In genomic region chr7:89540976-89541375, GRCm38 (mm10) we compare ENCODE assay signal across 20 mouse cellular contexts. TPM values are rescaled to one million over a fixed set of nuclear protein-coding genes. Genes with fewer than 3 reads are reported as not detected.
DNase-seq lines count a peak whose midpoint lies in the region; ATAC-seq and TF ChIP-seq lines count a peak whose summit lies in the region.
"Had no signal": no experiment of that assay in that cellular context is flagged by ENCODE, and none has a peak within 500 bp of the region (broad histone marks: within the 10 kb centered on the region; RNA-seq: fewer than 3 reads in every experiment).

No protein-coding gene starts in this region.

- 86% methylated on average over 2 of the region's 2 CpGs for WGBS in embryonic facial prominence, embryonic 14.5 days
- 94% methylated on average over 2 of the region's 2 CpGs for WGBS in embryonic facial prominence, embryonic 10.5 days
- 91% methylated on average over 2 of the region's 2 CpGs for WGBS in forebrain, embryonic 10.5 days

- no peak for TF ChIP-seq CTCF in left cerebral cortex, adult 2 months (IDR thresholded peaks at IDR 0.05)

- H3K4me1 ChIP-seq in embryonic facial prominence, embryonic 14.5 days (ENCODE audit: control insufficient read depth, insufficient read depth, low read length), result no peaks in the 10 kb centered on the region
- peaks cover 5% of the 10 kb centered on the region for H3K4me1 ChIP-seq in embryonic facial prominence, embryonic 10.5 days
- no peaks in the 10 kb centered on the region for H3K4me1 ChIP-seq in forebrain, embryonic 10.5 days
- H3K4me1 ChIP-seq: forebrain, embryonic 13.5 days; hindbrain, embryonic 15.5 days; stomach, embryonic 15.5 days had no signal

- no peak for DNase-seq in embryonic facial prominence, embryonic 14.5 days (ENCODE audit: low spot score)
- DNase-seq in embryonic facial prominence, embryonic 10.5 days (ENCODE audit: low spot score), result no peak
- DNase-seq in left cerebral cortex, adult 2 months (ENCODE audit: extremely low spot score in 1 of 2, low spot score in 2 of 2), result no peak
- DNase-seq in left cerebral cortex, postnatal 10 days (ENCODE audit: extremely low spot score in 1 of 2, low spot score in 2 of 2), result no peak
- peak; percentile 89 for DNase-seq in brain, adult 2 months (ENCODE audit: low read depth, low spot score)
- peak; percentile 50 for DNase-seq in skeletal muscle tissue, adult 2 months (ENCODE audit: low read depth, low spot score)
- no peak for DNase-seq in c-Kit-positive CD71-positive TER-119-positive erythroid progenitor cells, embryonic 14.5 days (ENCODE audit: low spot score)
- no peak for DNase-seq in forebrain, embryonic 10.5 days (ENCODE audit: extremely low spot score, low spot score)
- DNase-seq: adrenal gland, postnatal 14 days; cerebellum, adult 9-10 months; heart, adult 2 months; liver; liver, postnatal 0 days; lung, postnatal 36 days had no signal

- no peak overlapping the region for H3K4me2 ChIP-seq in embryonic facial prominence, embryonic 14.5 days (ENCODE audit: low read depth, low read length)
- H3K4me2 ChIP-seq: forebrain, embryonic 13.5 days; hindbrain, embryonic 15.5 days; stomach, embryonic 15.5 days had no signal

- H3K36me3 ChIP-seq in embryonic facial prominence, embryonic 14.5 days (ENCODE audit: control insufficient read depth, insufficient read depth, low read length), result no peaks in the 10 kb centered on the region
- H3K36me3 ChIP-seq in embryonic facial prominence, embryonic 10.5 days (replicated peaks), result no peaks in the 10 kb centered on the region
- H3K36me3 ChIP-seq in forebrain, embryonic 10.5 days (replicated peaks), result no peaks in the 10 kb centered on the region
- H3K36me3 ChIP-seq: hindbrain, embryonic 15.5 days; stomach, embryonic 15.5 days had no signal

- H3K9me3 ChIP-seq in embryonic facial prominence, embryonic 14.5 days (ENCODE audit: control insufficient read depth, low read length), result no peaks in the 10 kb centered on the region
- no peaks in the 10 kb centered on the region for H3K9me3 ChIP-seq in embryonic facial prominence, embryonic 10.5 days
- no peaks in the 10 kb centered on the region for H3K9me3 ChIP-seq in forebrain, embryonic 10.5 days
- H3K9me3 ChIP-seq: forebrain, embryonic 13.5 days; hindbrain, embryonic 15.5 days; stomach, embryonic 15.5 days had no signal

- H3K9ac ChIP-seq in embryonic facial prominence, embryonic 14.5 days (ENCODE audit: low read depth, low read length), result no peak overlapping the region
- H3K9ac ChIP-seq: forebrain, embryonic 13.5 days; hindbrain, embryonic 15.5 days; liver, postnatal 0 days; stomach, embryonic 15.5 days had no signal

- H3K27ac ChIP-seq in embryonic facial prominence, embryonic 14.5 days (replicated peaks; ENCODE audit: low read depth, low read length), result no peak overlapping the region
- no peak overlapping the region for H3K27ac ChIP-seq in embryonic facial prominence, embryonic 10.5 days (replicated peaks)
- H3K27ac ChIP-seq in left cerebral cortex, adult 2 months, result peak overlapping the region; percentile 69
- no peak overlapping the region for H3K27ac ChIP-seq in forebrain, embryonic 10.5 days
- H3K27ac ChIP-seq: forebrain, embryonic 13.5 days; heart, adult 2 months; hindbrain, embryonic 15.5 days; kidney, postnatal 0 days; layer of hippocampus, adult 2 months; stomach, embryonic 15.5 days had no signal

- no peaks in the 10 kb centered on the region for H3K27me3 ChIP-seq in embryonic facial prominence, embryonic 14.5 days (replicated peaks; ENCODE audit: control insufficient read depth, insufficient read depth, low read length)
- H3K27me3 ChIP-seq in embryonic facial prominence, embryonic 10.5 days (replicated peaks; ENCODE audit: low read depth, poor library complexity, severe bottlenecking), result no peaks in the 10 kb centered on the region
- no peaks in the 10 kb centered on the region for H3K27me3 ChIP-seq in forebrain, embryonic 10.5 days (ENCODE audit: poor library complexity, severe bottlenecking)
- H3K27me3 ChIP-seq: forebrain, embryonic 13.5 days; hindbrain, embryonic 15.5 days; stomach, embryonic 15.5 days had no signal

- no peak overlapping the region for H3K4me3 ChIP-seq in embryonic facial prominence, embryonic 14.5 days (ENCODE audit: low read depth, low read length)
- H3K4me3 ChIP-seq in embryonic facial prominence, embryonic 10.5 days, result no peak overlapping the region
- H3K4me3 ChIP-seq in left cerebral cortex, adult 2 months, result no peak overlapping the region
- no peak overlapping the region for H3K4me3 ChIP-seq in forebrain, embryonic 10.5 days
- H3K4me3 ChIP-seq: forebrain, embryonic 13.5 days; heart, adult 2 months; hindbrain, embryonic 15.5 days; layer of hippocampus, adult 2 months; stomach, embryonic 15.5 days had no signal

- intact Hi-C loops in left cerebral cortex, adult 2 months (cut with DNase I), result no loop called here
- intact Hi-C loops in left cerebral cortex, postnatal 10 days (cut with DNase I), result no loop called here

- peak; percentile 37; the same call in 1 of the 2 replicates for ATAC-seq in embryonic facial prominence, embryonic 14.5 days (ENCODE audit: low read depth)
- ATAC-seq: forebrain, embryonic 13.5 days; intestine, postnatal 0 days; liver, postnatal 0 days had no signal

RNA-seq across cellular contexts. Expression of gene Prss23, which starts 14.0 kb away (rescaled TPM):
- polyA plus RNA-seq in embryonic facial prominence, embryonic 14.5 days (2014; fragmentation: Nextera tagmentation; extraction: Ambion mirVana), result 78.6 and 82.6 TPM in 2 replicates
- polyA plus RNA-seq in embryonic facial prominence, embryonic 10.5 days (2016; fragmentation: Nextera tagmentation; extraction: Ambion mirVana), result 33.1 and 33.4 TPM in 2 replicates
- total RNA-seq in left cerebral cortex, adult 2 months (2021), result 10 to 100 TPM; 17.4 to 20.6 TPM
- 1 to 10 TPM; 4.9 to 5.1 TPM for total RNA-seq in left cerebral cortex, postnatal 10 days (2021)
- polyA plus RNA-seq in forebrain, embryonic 10.5 days (2016; fragmentation: Nextera tagmentation; extraction: Ambion mirVana), result 32.0 and 36.5 TPM in 2 replicates

Comparison
In these comparisons a context has a peak if more than half of its experiments do, and no peak if none do; other contexts are left out.
1. DNase-seq: peak in brain, adult 2 months (single experiment) and skeletal muscle tissue, adult 2 months (single experiment); none in embryonic facial prominence, embryonic 14.5 days (single experiment), embryonic facial prominence, embryonic 10.5 days (single experiment), left cerebral cortex, adult 2 months (0 of 2), left cerebral cortex, postnatal 10 days (0 of 2), c-Kit-positive CD71-positive TER-119-positive erythroid progenitor cells, embryonic 14.5 days (single experiment) and forebrain, embryonic 10.5 days (single experiment).